Mouse (Mus musculus) E14TG2a.4 (cell line): ENCODE results near the gene Art2b.

Source experiments
- H3K27me3 ChIP-seq: 2 replicates; pipeline ENCODE4 v1.6.1; 2014; ENCODE audit warnings: low read length, control low read depth; ENCODE audit not compliant: insufficient read depth
- H3K36me3 ChIP-seq: 2 replicates; pipeline ENCODE4 v1.6.1; 2014; ENCODE audit warnings: low read length, control low read depth; ENCODE audit not compliant: insufficient read depth
- H3K4me1 ChIP-seq: replicated peaks from 2 replicates; pipeline ENCODE4 v1.6.1; 2014; ENCODE audit warnings: low read depth, low read length, control low read depth
- H3K4me3 ChIP-seq: replicated peaks from 2 replicates; pipeline ENCODE4 v1.5.1; 2014; ENCODE audit warnings: mild to moderate bottlenecking, low read length
- H3K9me3 ChIP-seq: 2 replicates; pipeline ENCODE4 v1.6.1; 2014; ENCODE audit warnings: low read length, control low read depth
- CTCF ChIP-seq: conservative IDR thresholded peaks from 2 replicates; pipeline ENCODE4 v1.5.1; 2014; ENCODE audit warnings: low read length
- NANOG ChIP-seq: IDR thresholded peaks from 2 replicates; pipeline ENCODE4 v1.6.1; 2014; ENCODE audit warnings: borderline replicate concordance, low read length, mixed read lengths
- POU5F1 ChIP-seq: IDR thresholded peaks from 2 replicates; pipeline ENCODE4 v1.6.1; 2014; ENCODE audit warnings: low read length, borderline replicate concordance

Gene Art2b

DNA sequence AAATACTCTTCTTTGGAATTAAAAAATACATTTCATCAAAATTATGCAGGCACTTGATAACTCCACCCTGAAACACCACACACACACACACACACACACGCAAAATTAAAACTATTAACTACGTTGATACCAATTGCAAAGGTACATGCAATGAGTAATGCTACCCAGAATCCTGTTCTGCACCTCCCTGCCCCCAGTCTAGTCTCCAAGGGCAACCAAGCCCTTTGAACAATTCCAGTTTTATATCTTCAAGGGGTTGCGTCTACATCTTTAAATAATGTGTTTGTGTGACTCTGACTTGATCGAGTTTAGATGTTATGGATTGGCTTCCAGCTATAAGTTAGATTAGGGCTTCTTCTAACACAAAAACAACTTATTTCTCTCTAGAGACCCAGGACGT lies 49.9 kb downstream of the Art2b start:
- Histone ChIP-seq H3K4me1 (peaks cover 8% of the 10 kb centered on the region), H3K27me3 (peaks cover 3% of the 10 kb centered on the region; the same call in 1 of the 2 replicates), H3K4me3 (no peak overlapping the region), H3K36me3 (no peaks in the 10 kb centered on the region), H3K9me3 (no peaks in the 10 kb centered on the region)
- no peak for TF ChIP-seq NANOG
- no peak for TF ChIP-seq CTCF
- TF ChIP-seq POU5F1 = no peak

DNA sequence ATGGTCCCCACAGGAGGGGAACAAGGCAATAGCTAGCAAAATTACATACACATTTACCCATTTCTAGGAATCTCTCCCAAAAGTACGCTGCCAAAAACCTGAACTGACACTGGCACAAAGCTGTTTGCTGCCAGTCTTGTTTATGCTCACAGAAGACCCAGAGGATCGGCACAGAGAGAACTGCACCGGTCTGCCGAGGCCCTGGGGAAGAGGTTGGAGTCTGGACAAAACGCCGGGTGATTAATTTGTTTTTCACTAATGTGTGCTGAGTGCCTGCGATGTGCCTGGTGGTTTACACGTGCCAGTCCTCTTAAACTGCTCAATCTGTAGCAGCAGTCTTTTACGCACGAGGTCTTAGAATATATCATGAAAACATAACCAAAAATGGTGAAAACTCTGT lies 50.3 kb downstream of the Art2b start:
- H3K27me3 ChIP-seq = peaks cover 3% of the 10 kb centered on the region; the same call in 1 of the 2 replicates
- no peaks in the 10 kb centered on the region for H3K36me3 ChIP-seq
- no peak overlapping the region for H3K4me3 ChIP-seq
- no peaks in the 10 kb centered on the region for H3K9me3 ChIP-seq
- peaks cover 8% of the 10 kb centered on the region for H3K4me1 ChIP-seq
- TF ChIP-seq NANOG (no peak), POU5F1 (no peak), CTCF (no peak)

- no peak for TF ChIP-seq NANOG
- TF ChIP-seq CTCF = no peak
- no peak for TF ChIP-seq POU5F1
- Histone ChIP-seq H3K9me3 (no peaks in the 10 kb centered on the region), H3K27me3 (peaks cover 3% of the 10 kb centered on the region; the same call in 1 of the 2 replicates), H3K36me3 (no peaks in the 10 kb centered on the region), H3K4me3 (no peak overlapping the region), H3K4me1 (peaks cover 8% of the 10 kb centered on the region)
Measured at GRCm38 (mm10) chr7:101534428-101534827, 51.0 kb downstream of the Art2b start.
